Mouse (Mus musculus) lung, postnatal 14 days (tissue): ENCODE data around the gene Ermard.

Experiments
- DNase-seq: peaks from one replicate; pipeline ENCODE4 v3.0.0; 2021

Gene Ermard

GRCm38 (mm10) chr17:15065391-15066024, 24.5 kb downstream of the Ermard start:
- DNase-seq, result peak; percentile 71

- no peak for DNase-seq
These were observed 25.1 kb downstream of the Ermard start for GRCm38 (mm10) chr17:15066066-15066465.

- DNase-seq, result no peak
These were observed 25.9 kb downstream of the Ermard start for GRCm38 (mm10) chr17:15066911-15067310.

GRCm38 (mm10) chr17:15068040-15068792, 27.2 kb downstream of the Ermard start:
- no peak for DNase-seq

GRCm38 (mm10) chr17:15069124-15069523, 28.1 kb downstream of the Ermard start:
- DNase-seq, result no peak

GRCm38 (mm10) chr17:15072211-15072610, 31.2 kb downstream of the Ermard start:
- DNase-seq, result no peak

GRCm38 (mm10) chr17:15075033-15075432, 34.0 kb downstream of the Ermard start:
- no peak for DNase-seq

GRCm38 (mm10) chr17:15077536-15077935, 36.5 kb downstream of the Ermard start:
- DNase-seq, result no peak

- no peak for DNase-seq
These were observed 43.3 kb downstream of the Ermard start for GRCm38 (mm10) chr17:15084226-15084848.

- DNase-seq, result no peak
These were observed 44.0 kb downstream of the Ermard start for GRCm38 (mm10) chr17:15085006-15085405.

- DNase-seq, result no peak
These were observed 47.2 kb downstream of the Ermard start for GRCm38 (mm10) chr17:15088166-15088565.

GRCm38 (mm10) chr17:15088591-15089001, 47.6 kb downstream of the Ermard start:
- no peak for DNase-seq

GRCm38 (mm10) chr17:15091739-15092138, 50.7 kb downstream of the Ermard start:
- no peak for DNase-seq

- no peak for DNase-seq
These were observed 52.5 kb downstream of the Ermard start for GRCm38 (mm10) chr17:15093523-15093922.

GRCm38 (mm10) chr17:15096853-15097252, 55.8 kb downstream of the Ermard start:
- DNase-seq, result no peak

GRCm38 (mm10) chr17:15098677-15099076, 57.7 kb downstream of the Ermard start:
- no peak for DNase-seq

GRCm38 (mm10) chr17:15101355-15101754, 60.3 kb downstream of the Ermard start:
- no peak for DNase-seq

GRCm38 (mm10) chr17:15107143-15107649, 66.2 kb downstream of the Ermard start:
- no peak for DNase-seq

GRCm38 (mm10) chr17:15108473-15109441, 67.7 kb downstream of the Ermard start:
- no peak for DNase-seq

GRCm38 (mm10) chr17:15115550-15115949, 74.5 kb downstream of the Ermard start:
- no peak for DNase-seq

GRCm38 (mm10) chr17:15120096-15120495, 79.1 kb downstream of the Ermard start:
- DNase-seq, result no peak

GRCm38 (mm10) chr17:15120569-15120968, 79.6 kb downstream of the Ermard start:
- no peak for DNase-seq
